Mouse (Mus musculus): ENCODE data around the gene Gm16381. TPM values are rescaled to one million over a fixed set of nuclear protein-coding genes. Genes with fewer than 3 reads are reported as not detected.
"Not testable (repeated sequence)": the region's sequence is repeated elsewhere in the genome, so short reads cannot be mapped to it uniquely, and the experiment has no call there.

The Gm16381 gene
- polyA plus RNA-seq (2016; fragmentation: Nextera tagmentation; extraction: Ambion mirVana): not detected in 2 replicates

- not testable (repeated sequence) for H3K4me2 ChIP-seq (replicated peaks); H3K4me3 ChIP-seq; H3K27ac ChIP-seq; H3K9me3 ChIP-seq (replicated peaks); H3K4me1 ChIP-seq; H3K36me3 ChIP-seq; H3K27me3 ChIP-seq; H3K9ac ChIP-seq; ATAC-seq (ENCODE audit: low FRiP score)
- 95% methylated on average over 2 of the region's 2 CpGs for WGBS
These were observed at the start of gene Gm16381 for GRCm38 (mm10) chr12:87644520-87644919. TSS of gene Gm16381 (minus strand) at chr12:87644620.

GRCm38 (mm10) chr12:87652916-87653703 lies 8.7 kb upstream of the Gm16381 start:
- not testable (repeated sequence) for H3K4me2 ChIP-seq (replicated peaks); H3K4me3 ChIP-seq; H3K9ac ChIP-seq; H3K36me3 ChIP-seq; H3K9me3 ChIP-seq (replicated peaks); H3K4me1 ChIP-seq; H3K27ac ChIP-seq; H3K27me3 ChIP-seq; ATAC-seq (ENCODE audit: low FRiP score)
- WGBS: 66% methylated on average over 2 of the region's 4 CpGs

- H3K4me3 ChIP-seq; H3K27ac ChIP-seq; H3K9me3 ChIP-seq (replicated peaks); H3K4me2 ChIP-seq (replicated peaks); H3K9ac ChIP-seq; H3K4me1 ChIP-seq; H3K27me3 ChIP-seq; ATAC-seq (ENCODE audit: low FRiP score); H3K36me3 ChIP-seq: not testable (repeated sequence)
- WGBS: 94% methylated on average over 6 of the region's 7 CpGs
These were observed 25.9 kb downstream of the Gm16381 start, which contains the start of gene Gm4027 for GRCm38 (mm10) chr12:87618569-87618968. TSS of gene Gm4027 (plus strand) at chr12:87618869.

GRCm38 (mm10) chr12:87602388-87602787 lies 42.0 kb downstream of the Gm16381 start, which contains the start of gene Oog1:
TSS of gene Oog1 (plus strand) at chr12:87602688.
- H3K9ac ChIP-seq; H3K27me3 ChIP-seq; ATAC-seq (ENCODE audit: low FRiP score); H3K4me1 ChIP-seq; H3K36me3 ChIP-seq; H3K27ac ChIP-seq; H3K4me3 ChIP-seq; H3K4me2 ChIP-seq (replicated peaks); H3K9me3 ChIP-seq (replicated peaks): not testable (repeated sequence)
- 84% methylated on average over 1 of the region's 2 CpGs for WGBS

GRCm38 (mm10) chr12:87601388-87601787 lies 43.0 kb downstream of the Gm16381 start:
- not testable (repeated sequence) for H3K36me3 ChIP-seq; H3K27me3 ChIP-seq; H3K27ac ChIP-seq; H3K9ac ChIP-seq; ATAC-seq (ENCODE audit: low FRiP score); H3K4me2 ChIP-seq (replicated peaks); H3K9me3 ChIP-seq (replicated peaks); H3K4me1 ChIP-seq; H3K4me3 ChIP-seq
- WGBS: 13% methylated on average over 2 of the region's 2 CpGs

Other genes with a start within 250 kb of the Gm16381 start
- gene Slirp, start 200.7 kb downstream of the Gm16381 start, polyA plus RNA-seq (2016; fragmentation: Nextera tagmentation; extraction: Ambion mirVana): 241 and 269 TPM in 2 replicates
- gene Alkbh1, start 200.6 kb downstream of the Gm16381 start, polyA plus RNA-seq (2016; fragmentation: Nextera tagmentation; extraction: Ambion mirVana): 48.1 and 53.9 TPM in 2 replicates
- gene Snw1, start 172.3 kb downstream of the Gm16381 start, polyA plus RNA-seq (2016; fragmentation: Nextera tagmentation; extraction: Ambion mirVana): 132 and 134 TPM in 2 replicates
- not detected in 2 replicates for gene Gm5788, start 149.9 kb downstream of the Gm16381 start, polyA plus RNA-seq (2016; fragmentation: Nextera tagmentation; extraction: Ambion mirVana)
- not detected in 2 replicates for gene Gm8300, start 130.3 kb downstream of the Gm16381 start, polyA plus RNA-seq (2016; fragmentation: Nextera tagmentation; extraction: Ambion mirVana)
- gene Oog1, start 41.9 kb downstream of the Gm16381 start, polyA plus RNA-seq (2016; fragmentation: Nextera tagmentation; extraction: Ambion mirVana): not detected in 2 replicates
- gene Gm4027, start 25.8 kb downstream of the Gm16381 start, polyA plus RNA-seq (2016; fragmentation: Nextera tagmentation; extraction: Ambion mirVana): not detected in 2 replicates
- gene Gm21319, start 131.1 kb upstream of the Gm16381 start, polyA plus RNA-seq (2016; fragmentation: Nextera tagmentation; extraction: Ambion mirVana): not detected in 2 replicates
- not detected in 2 replicates for gene Gm21936, start 150.9 kb upstream of the Gm16381 start, polyA plus RNA-seq (2016; fragmentation: Nextera tagmentation; extraction: Ambion mirVana)
- gene BB287469, start 172.0 kb upstream of the Gm16381 start, polyA plus RNA-seq (2016; fragmentation: Nextera tagmentation; extraction: Ambion mirVana): not detected in 2 replicates
- gene Gm2001, start 197.7 kb upstream of the Gm16381 start, polyA plus RNA-seq (2016; fragmentation: Nextera tagmentation; extraction: Ambion mirVana): not detected in 2 replicates
- gene Gm2016, start 229.5 kb upstream of the Gm16381 start, polyA plus RNA-seq (2016; fragmentation: Nextera tagmentation; extraction: Ambion mirVana): not detected in 2 replicates

All from hindbrain, embryonic 12.5 days (tissue).